Mouse (Mus musculus): ENCODE data around the gene Rab3gap2. TPM values are rescaled to one million over a fixed set of nuclear protein-coding genes. Genes with fewer than 3 reads are reported as not detected.

Gene Rab3gap2
- total RNA-seq, 4 experiments from 2014 or later = 65.4 to 73.2 (median 71.2) TPM

DNA sequence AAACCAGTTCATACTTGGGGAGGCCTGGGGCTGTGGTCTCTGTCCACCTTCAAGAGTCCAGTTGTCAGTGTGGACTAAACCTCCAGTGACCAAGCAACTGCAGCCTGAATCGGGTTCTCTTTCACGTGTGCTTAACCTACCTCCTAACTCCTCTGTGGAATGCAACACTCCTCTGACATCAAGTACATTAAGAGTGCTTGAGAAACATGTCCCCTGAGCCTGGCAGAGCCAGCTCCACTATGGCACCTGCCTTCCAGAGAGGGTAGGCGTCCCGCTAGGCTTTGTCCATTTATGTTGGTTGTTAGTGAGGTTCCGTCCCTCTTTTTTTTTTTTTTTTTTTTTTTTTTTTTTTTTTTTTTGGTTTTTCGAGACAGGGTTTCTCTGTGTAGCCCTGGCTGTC is 23.0 kb downstream of the Rab3gap2 start:
- no peak for DNase-seq (ENCODE audit: low spot score in 2 of 2)

DNA sequence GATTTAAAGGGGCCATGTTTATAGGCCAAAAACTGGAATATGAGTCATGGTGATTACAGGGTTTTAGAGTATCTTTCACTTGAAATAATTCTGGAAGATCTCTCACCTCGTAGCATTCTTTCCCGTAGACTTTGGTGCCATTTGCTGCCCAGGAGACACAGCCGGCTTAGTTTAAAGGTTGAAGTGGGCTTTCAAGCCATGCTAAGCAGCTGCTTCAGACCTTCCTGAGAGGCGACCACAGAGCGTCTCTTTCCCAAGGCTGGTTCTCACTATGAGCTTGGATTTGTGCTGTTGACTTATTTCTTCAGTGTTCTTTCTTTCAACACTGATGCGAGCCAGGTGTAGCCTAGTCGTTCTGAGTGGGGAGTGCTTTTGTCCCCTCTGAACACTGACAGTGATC is 23.8 kb downstream of the Rab3gap2 start:
- no peak for DNase-seq (ENCODE audit: low spot score in 2 of 2)

DNA sequence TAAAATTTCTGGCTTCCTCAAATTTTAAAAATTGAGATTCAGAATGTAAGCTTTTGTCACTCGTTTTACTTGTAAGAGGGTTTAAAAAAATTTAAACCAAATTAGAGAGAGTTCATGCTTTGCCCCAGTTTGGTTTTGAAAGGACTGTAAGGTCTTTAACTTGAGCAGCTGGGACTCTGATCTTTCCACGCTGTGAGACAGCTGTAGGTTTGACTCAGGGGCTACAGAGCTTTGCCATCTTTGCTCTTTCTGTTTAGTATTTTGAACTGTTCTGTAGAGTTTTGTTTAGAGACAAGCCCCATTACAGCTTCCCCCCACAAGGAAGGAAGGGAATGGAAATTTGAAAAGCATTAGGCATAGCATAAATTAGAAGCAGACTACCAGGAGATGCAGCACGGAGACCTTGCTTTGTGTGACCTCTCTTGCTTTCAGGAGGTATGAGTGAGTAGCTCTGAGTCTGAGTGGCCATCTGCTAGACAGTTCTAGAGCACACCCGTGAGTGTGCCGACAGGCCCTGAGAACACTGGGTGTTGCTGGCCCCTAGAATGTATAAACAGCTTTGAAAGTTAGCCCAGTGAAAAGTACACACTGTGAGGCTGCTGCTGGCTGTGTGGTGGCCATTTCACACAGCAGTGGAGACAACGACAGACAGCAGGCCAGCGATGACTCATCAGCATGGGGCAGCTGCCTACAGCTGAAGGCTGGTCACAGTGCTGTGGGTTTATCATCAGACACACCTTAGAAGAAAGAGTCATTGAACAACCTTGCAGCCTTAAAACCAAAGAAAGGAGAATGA is 25.7 kb downstream of the Rab3gap2 start:
- DNase-seq (ENCODE audit: low spot score in 2 of 2) = peak in 1 of 2 experiments; percentile 68

DNA sequence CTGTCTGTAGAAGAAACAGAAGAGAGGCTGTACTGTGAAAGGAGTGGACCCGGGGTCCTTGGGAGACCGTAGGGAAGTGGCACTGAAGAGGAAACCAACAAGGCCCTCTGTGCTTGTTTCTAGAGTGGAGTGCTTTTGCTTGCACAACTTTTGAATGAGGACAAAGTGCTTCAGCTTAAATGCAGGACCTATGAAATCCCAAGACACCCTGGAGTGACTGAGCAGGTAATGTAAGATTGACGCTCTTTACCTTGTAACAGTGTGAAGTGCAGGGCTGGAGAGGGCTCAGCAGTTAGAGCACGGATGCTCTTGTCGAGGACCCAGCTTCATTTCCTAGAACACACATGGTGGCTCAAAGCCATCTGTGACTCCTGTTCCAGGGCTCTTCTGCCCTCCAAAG is 31.9 kb downstream of the Rab3gap2 start:
- DNase-seq (ENCODE audit: low spot score in 2 of 2) = no peak

DNA sequence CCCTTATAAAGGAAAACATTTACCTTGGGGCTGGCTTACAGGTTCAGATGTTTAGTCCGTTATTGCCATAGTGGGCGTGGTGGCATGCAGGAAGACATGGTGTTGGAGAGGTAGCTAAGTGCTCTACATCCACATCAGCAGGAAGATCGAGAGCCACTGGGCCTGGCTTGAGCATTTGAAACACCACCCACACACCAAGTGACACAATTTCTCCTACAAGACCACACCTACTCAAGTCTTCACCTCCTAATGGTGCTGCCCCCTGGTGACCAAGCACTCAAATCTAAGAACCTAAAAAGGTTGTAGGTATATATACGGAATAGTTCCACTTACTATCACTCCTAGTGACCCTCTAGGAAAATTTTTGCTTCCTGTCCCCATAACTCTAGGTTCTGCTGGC is 32.6 kb downstream of the Rab3gap2 start:
- no peak for DNase-seq (ENCODE audit: low spot score in 2 of 2)

DNA sequence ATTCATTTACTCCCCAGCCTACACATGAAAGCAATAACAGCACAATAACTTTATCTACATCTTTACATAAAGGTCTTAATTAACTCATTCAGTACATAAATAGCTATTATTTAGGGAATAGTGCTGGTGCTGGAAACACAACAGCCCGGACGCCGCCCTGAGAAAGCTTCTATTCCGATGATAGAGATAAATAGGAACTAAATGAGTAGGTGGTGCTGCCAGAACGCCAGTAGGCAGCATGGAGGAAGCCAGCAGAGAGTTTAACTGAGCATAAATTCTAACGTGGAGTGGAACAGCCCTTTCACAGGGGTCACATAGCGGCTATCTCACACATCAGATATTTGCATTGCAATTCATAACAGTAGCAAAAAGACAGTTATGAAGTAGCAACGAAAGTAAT is 39.1 kb downstream of the Rab3gap2 start:
- no peak for DNase-seq (ENCODE audit: low spot score in 2 of 2)

DNA sequence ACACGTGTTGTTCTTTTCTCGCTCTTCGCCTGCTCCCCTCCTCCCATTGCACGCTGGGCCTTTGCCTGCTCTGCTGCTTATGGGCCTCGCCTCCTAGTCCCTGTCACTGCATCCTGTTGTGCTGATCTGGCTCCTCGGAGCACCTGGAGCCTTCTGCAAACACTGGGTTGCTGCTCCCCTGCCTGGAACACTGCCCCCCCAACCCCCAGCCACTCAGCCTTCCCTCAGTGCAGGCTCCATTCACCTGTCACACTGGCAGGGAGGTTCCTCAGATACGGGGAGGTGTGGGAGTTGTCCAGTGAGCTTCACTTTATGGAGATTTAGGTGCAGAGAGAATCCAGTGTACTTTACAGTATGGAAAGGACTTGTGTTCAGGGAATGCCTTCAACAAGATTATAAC is 41.5 kb downstream of the Rab3gap2 start:
- no peak for DNase-seq (ENCODE audit: low spot score in 2 of 2)

DNA sequence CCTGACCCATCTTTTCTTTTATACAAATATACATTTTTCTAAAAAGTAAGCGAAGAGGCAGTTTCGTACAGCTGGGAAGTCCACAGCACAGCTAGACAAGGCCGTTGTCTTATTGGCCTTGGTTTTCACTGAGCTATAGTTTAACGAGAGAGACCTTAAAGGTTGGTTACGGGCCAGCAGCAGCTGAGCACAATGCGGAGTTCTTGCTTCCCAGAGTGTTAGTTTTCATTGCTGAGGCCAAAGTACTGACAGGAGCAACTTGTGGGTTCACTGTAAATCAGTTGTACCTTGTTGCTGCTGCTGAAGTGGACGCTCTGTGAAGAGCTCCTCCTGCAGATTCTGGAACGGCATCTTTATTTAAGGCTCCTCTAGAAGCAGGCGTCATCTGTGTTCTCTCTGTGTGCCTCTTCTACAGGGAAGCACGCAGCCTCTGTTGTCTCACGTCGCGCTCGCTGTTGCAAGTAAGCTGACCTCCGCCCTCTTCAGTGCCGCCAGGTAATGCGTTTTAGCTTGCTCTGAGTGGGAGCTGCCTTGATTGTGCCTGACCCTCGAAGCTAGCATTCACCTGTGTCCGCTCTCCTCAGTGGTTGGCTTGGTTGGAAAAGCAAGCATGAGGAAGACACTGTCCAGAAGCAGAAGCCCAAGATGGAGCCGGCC is 43.6 kb downstream of the Rab3gap2 start:
- no peak for DNase-seq (ENCODE audit: low spot score in 2 of 2)

DNA sequence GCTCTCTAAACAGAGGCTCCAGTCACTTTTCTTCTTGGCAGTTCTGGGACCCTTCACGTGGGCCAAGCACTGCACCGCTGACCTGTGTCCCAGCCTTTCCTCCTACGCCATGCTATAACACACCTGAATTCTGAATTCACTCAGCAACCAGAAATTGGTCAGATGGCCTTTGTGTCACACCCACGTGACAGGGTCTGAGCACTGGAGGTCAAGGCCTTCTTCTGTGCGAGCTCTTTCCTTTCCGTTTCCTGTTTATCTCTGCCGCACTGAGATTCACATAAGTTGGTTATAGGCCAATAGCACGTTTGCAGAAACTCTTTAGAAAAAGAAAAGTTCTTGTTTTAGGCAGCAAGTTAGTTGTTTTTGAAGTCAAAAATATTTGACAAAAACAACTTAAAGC is 44.8 kb downstream of the Rab3gap2 start:
- DNase-seq (ENCODE audit: low spot score in 2 of 2) = no peak

DNA sequence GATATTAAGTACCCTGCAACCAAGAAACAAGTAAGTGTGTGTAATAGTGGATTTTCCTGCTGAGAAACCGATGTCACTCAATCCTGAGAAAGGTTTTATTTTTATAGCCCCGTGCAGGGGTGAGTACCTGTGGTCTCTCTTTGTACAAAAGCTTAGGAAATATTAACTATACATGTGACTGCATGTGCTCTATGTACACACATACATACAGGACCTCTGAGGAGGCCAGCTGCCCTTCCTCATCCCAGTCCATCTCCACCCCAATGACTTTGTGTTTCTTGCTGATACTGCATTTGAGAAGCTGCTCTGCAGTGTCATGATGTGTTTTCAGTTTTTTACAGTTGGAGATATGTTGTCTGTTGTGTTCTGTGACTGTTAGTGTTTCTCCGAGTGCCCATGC is 48.4 kb downstream of the Rab3gap2 start:
- DNase-seq (ENCODE audit: low spot score in 2 of 2) = no peak

DNA sequence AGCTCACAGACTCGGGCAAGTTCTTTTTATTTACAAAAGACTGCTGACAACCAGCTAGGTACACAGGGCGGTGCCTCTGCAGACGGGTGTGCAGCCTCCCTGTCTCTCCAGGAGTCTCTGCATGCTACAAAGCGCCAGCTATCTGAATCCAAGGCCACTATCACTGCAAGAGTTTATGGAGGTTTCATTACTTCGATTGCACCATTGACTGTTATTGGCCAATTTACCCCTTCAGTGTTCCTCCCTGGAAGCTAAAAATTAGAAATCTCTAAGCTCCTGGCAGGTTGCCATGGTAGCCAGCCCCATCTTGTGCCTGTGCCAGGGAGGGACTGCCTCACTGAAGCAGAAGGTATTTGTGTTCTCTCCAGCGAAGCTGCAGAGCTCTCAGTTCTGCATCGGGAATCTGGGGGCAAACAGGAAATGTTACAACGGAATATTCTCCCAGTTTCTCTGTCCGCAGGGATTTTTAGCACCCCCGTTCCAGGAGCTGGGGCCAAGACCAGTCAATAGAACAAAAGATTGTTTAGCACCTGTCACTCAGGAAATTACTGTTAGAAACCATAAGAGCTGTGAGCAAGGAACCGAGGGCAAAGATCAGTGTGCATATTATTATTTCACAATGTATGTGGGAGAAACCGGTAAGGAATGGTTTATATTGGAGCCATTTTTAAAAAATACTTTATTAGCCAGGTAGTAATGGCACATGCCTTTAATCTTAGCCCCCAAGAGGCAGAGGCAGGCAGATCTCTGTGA is 49.4 kb downstream of the Rab3gap2 start:
- DNase-seq (ENCODE audit: low spot score in 2 of 2) = peak in 1 of 2 experiments; percentile 56

DNA sequence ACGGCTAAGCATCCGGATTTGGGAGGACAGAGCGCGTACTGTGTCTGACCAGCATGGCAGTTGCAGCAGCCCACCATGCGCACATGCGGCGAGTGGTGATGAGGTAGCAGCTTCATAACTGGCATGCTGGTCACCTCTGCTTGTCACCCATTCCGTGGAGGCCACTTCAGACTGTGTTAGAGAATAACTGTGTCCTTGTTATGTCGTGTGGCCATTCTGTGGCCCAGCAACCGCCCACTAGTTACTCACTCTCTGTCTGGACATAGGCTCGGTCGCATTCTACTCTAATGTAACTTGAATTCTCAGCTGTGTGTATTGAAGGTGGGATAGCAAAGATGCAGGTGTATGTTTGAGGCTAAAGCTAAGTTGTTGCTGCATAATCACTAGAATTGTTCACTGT is 51.4 kb downstream of the Rab3gap2 start:
- no peak for DNase-seq (ENCODE audit: low spot score in 2 of 2)

DNA sequence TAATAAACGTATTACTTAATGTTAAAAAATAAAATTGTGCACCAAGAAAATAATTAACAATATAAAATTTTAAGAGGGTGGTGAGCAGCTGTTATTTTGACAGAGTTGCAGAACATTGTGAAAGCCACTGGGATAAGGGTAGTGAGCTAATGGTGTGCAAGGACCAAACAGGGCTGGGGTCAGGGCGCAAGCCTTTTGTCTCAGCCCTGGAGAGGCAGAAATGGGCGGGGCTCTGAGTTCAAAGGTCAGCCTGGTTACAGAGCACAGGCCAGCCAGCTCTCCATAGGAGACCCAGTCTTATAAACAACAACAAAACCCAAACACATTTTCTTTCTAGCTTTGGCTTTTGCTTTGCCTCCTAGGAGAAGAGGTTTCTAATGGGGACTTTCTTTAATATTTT is 52.8 kb downstream of the Rab3gap2 start:
- DNase-seq (ENCODE audit: low spot score in 2 of 2) = no peak

DNA sequence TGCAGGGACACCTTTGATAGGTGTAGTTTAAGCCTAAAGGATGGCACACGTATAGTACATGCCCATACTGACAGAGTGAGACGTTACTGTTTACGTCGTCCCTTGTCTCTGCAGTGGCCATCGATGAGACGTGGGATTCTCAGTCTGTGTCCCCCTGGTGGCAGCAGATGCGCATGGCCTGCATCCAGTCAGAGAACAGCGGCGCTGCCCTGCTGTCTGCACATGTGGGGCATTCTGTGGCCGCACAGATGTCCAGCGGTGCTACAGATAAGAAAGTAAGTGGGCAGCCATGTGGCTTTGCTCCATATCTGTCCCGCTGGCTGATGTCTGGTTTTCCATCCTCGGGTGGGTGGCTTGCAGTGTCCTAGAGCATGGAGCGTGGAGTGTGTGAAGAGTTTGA is 58.6 kb downstream of the Rab3gap2 start:
- DNase-seq (ENCODE audit: low spot score in 2 of 2) = no peak

DNA sequence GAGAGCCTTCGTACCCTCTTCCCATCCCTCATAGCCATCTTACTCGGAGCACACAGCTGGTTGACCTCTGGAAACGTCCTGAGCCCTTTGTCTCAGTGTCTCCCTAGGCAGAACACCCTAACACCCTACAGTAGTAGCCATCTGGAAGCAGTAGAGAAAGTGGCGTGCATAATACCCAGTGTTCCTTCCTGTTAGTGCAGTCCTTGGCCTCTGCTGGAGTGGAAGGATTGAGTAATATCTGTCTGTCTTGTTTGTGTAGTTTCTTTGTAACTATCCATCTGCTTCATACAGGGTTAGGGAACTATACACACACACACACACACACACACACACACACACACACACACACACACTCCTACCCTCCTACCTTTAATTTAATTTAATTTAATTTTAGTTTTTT is 64.8 kb downstream of the Rab3gap2 start:
- no peak for DNase-seq (ENCODE audit: low spot score in 2 of 2)

DNA sequence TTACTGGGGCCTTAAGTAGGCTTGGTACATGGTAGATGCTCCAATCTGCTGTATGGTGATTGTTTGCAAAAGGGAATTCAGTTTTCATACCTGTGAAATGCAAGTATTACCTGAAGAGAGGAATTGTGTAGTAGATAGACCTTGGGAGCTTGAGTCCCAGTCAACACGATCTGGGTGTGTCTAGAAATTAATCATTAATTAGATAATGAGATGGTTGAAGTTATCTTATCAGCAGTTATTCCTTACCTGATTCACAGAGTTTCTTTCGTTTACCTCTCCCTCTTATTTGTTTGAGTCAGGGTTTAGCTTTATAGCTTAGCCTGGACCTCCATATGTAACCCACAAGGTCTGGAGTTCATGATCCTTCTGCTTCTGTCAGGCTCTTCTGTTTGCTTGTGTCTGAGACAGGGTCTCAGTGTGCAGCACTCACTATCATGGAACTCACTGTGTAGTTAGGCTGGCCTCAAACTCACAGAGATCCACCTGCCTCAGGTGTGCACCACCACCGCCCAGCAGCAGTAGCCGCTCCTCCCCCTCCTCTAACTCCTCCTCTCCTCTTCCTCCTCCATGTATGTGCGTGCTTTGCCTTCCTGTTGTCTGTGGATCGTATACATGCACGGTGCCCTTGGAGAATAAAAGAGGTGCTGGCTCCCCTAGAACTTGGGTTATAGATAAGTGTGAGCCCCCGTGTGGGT is 66.6 kb downstream of the Rab3gap2 start:
- DNase-seq (ENCODE audit: low spot score in 2 of 2) = no peak

DNA sequence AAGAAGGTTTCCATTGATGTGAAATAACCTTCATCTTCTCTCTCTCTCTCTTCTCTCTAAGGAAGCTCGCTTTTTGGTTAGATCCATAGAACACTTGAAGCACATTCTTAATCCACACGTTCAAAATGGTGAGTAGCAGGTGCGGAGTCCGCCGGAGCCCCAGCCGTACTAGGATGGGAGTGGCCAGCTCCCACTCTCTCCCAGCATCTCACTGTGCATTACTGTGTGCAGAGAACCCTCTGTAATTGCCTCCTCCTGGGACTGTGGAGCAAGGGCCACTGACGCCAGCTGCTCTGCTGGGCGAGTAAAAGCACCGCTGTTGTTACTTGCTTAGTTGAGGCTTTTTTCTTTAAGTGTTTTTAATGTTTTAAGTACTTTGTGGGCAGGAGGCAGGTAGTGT is 67.5 kb downstream of the Rab3gap2 start:
- DNase-seq (ENCODE audit: low spot score in 2 of 2) = no peak

DNA sequence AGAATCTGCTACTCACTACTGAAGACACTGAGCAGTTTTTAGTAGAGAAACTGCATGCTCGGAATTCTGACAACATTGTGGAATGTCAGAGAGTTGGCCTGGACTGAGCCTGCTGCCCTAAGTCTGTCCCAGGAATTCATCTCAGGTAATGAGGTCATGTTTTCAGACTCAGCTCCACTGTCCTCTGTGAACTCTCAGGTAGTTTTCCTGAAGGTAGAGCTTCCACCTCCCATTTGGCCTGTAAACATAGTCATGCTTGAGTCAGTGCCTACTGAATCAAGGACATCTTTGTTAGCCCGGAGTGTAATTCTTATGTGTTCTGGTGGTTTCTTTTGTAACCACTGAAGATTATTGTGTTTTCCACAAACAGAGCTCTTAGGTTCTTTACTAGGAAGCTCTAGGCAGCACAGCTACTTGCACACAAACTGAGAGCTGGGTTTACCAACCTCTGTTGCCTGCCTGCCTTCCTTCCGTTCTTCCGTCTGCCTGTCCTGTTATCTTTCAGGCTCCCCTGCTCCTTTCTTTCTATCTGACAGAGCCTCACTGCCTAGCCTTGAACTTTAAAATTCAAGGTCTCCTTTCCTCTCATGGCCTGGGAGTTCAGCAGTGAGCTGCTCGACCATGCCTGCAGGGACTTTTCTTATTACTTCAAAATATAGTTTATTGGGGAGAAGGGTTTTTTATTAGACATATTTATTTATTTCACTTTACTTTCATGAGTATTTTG is 71.1 kb downstream of the Rab3gap2 start:
- no peak for DNase-seq (ENCODE audit: low spot score in 2 of 2)

DNA sequence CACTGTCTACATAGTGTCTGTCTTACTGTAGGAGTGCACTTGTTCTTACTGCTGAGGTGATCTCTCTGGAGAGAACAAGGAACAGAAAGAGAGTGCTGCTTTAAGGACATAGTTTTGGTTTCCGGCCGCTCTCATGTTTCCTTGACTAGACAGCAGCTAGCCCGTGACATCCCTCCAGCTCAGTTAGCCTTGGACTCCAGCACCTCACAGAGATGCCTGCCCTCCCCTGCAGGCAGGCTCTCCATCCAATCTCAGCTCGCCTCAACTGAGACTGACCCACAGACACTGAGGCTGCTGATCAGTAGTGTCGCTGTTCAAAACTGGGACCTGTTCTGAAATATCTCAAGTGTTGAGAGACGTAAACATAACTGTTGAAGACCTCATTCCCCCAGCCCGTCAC is 72.1 kb downstream of the Rab3gap2 start:
- DNase-seq (ENCODE audit: low spot score in 2 of 2) = no peak

DNA sequence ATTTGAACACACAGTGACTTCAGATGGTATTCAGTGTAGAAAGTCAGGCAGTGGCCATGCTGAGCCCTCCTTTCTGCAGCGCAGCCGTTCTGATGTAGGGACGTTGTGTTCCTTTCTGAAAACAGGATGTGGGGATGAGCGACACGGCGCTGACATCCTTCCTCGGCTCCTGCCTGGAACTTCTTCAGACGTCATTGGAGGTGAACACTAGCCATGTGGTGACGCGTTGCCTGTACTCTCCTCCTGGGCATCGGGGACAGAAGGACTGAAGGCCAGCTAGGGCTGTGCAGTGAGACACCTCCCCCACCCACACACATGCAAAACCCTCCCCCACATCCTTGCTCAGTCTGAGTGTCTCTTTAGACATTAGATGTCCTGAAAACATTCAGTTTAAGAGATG is 73.1 kb downstream of the Rab3gap2 start:
- no peak for DNase-seq (ENCODE audit: low spot score in 2 of 2)

DNA sequence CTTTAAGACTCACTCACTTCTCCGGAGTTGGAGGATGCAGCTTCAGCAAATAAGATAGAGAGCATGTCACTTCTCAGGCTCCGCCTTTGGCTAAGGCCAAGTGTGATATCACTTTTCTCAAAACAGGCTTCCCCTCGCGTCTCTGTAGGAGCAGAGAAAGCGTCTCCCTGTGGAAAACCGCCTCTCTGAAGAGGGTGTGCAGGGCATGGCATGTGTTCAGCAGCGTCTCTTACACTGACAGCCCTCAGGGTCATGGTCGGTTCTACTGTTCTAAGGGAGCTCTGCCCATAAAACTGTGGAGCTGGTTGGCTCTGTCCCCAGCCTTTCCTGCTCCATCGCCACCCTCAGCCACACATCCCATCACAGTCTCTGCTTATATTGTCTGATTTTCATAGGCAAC is 75.4 kb downstream of the Rab3gap2 start:
- DNase-seq (ENCODE audit: low spot score in 2 of 2) = no peak

Data from left cerebral cortex, adult 8-10 months (tissue).